Mouse (Mus musculus) testis, adult 2 months (tissue): ENCODE data around the gene Dnajc4.

Source experiments
- CTCF ChIP-seq: fragments of 200-500 bp; IDR thresholded peaks from 2 replicates; pipeline ENCODE4 v1.5.1; 2012; ENCODE audit warnings: low read depth, mild to moderate bottlenecking, inconsistent platforms, low read length, moderate library complexity; ENCODE audit not compliant: control insufficient read depth, insufficient read depth, insufficient replicate concordance
- POLR2A ChIP-seq: fragments of 200-500 bp; IDR thresholded peaks from 2 replicates; pipeline ENCODE4 v1.6.1; 2012; ENCODE audit warnings: low read depth, mild to moderate bottlenecking, inconsistent platforms, low read length, moderate library complexity; ENCODE audit not compliant: control insufficient read depth

GRCm38 (mm10) chr19:7013984-7014383 lies 21.6 kb upstream of the Dnajc4 start:
- TF ChIP-seq POLR2A (no peak), CTCF (no peak)
